Mouse (Mus musculus) T-cell, adult 2 months (primary cell): ENCODE results near the gene Hist1h2ai.
"Not testable (repeated sequence)": the region's sequence is repeated elsewhere in the genome, so short reads cannot be mapped to it uniquely, and the experiment has no call there.

ENCODE experiments used
- DNase-seq: peaks from one replicate; pipeline ENCODE4 v3.0.0; 2022; ENCODE audit warnings: low spot score

The Hist1h2ai gene

GRCm38 (mm10) chr13:21715864-21716539 lies at the start of gene Hist1h2ai, which contains the start of gene Hist1h2bl:
Gene Hist1h2ai, plus strand, starts transcription at chr13:21716422.
Gene Hist1h2bl, minus strand, starts transcription at chr13:21716143.
- DNase-seq = peak; percentile 78

GRCm38 (mm10) chr13:21677305-21677704 lies 38.9 kb upstream of the Hist1h2ai start, which contains the start of gene Olfr1360:
Gene Olfr1360, minus strand, starts transcription at chr13:21677405.
- no peak for DNase-seq

GRCm38 (mm10) chr13:21697811-21698210 lies 18.4 kb upstream of the Hist1h2ai start, which contains the start of gene Olfr1359:
Gene Olfr1359, plus strand, starts transcription at chr13:21698111.
- no peak for DNase-seq

GRCm38 (mm10) chr13:21706669-21707068 lies 9.6 kb upstream of the Hist1h2ai start:
- no peak for DNase-seq

GRCm38 (mm10) chr13:21710031-21710711 lies 6.1 kb upstream of the Hist1h2ai start:
- DNase-seq = peak; percentile 85

GRCm38 (mm10) chr13:21710821-21711525 lies 5.2 kb upstream of the Hist1h2ai start:
- peak; percentile 88 for DNase-seq

- DNase-seq = no peak
Observed at GRCm38 (mm10) chr13:21711698-21712097, 4.5 kb upstream of the Hist1h2ai start.

GRCm38 (mm10) chr13:21714725-21715124 lies 1.5 kb upstream of the Hist1h2ai start:
- peak; percentile 67 for DNase-seq

- DNase-seq = no peak
Observed at GRCm38 (mm10) chr13:21715131-21715863, 925 bp upstream of the Hist1h2ai start.

GRCm38 (mm10) chr13:21716540-21717391 lies 544 bp downstream of the Hist1h2ai start:
- DNase-seq = not testable (repeated sequence)

- DNase-seq = peak; percentile 79
Observed at GRCm38 (mm10) chr13:21717397-21718357, 1.5 kb downstream of the Hist1h2ai start, which contains the start of gene Hist1h3h. Gene Hist1h3h, plus strand, starts transcription at chr13:21717659.

- DNase-seq = no peak
Observed at GRCm38 (mm10) chr13:21718381-21719080, 2.3 kb downstream of the Hist1h2ai start.

- not testable (repeated sequence) for DNase-seq
Observed at GRCm38 (mm10) chr13:21721107-21721756, 5.0 kb downstream of the Hist1h2ai start.

GRCm38 (mm10) chr13:21721757-21722372 lies 5.6 kb downstream of the Hist1h2ai start, which contains the start of gene Hist1h2bm:
Gene Hist1h2bm, plus strand, starts transcription at chr13:21722044.
- DNase-seq = peak; percentile 53

GRCm38 (mm10) chr13:21722373-21722925 lies 6.2 kb downstream of the Hist1h2ai start:
- DNase-seq = no peak

GRCm38 (mm10) chr13:21722993-21723836 lies 7.0 kb downstream of the Hist1h2ai start:
- DNase-seq = no peak
